Mouse (Mus musculus): ENCODE results near the gene Olfr724.
"Not testable (repeated sequence)": the region's sequence is repeated elsewhere in the genome, so short reads cannot be mapped to it uniquely, and the experiment has no call there.

The Olfr724 gene

GRCm38 (mm10) chr14:49963174-49963573 is at the start of gene Olfr724:
Gene Olfr724 (minus strand): TSS chr14:49963274.
- not testable (repeated sequence) for DNase-seq (ENCODE audit: low spot score in 2 of 2)

- DNase-seq (ENCODE audit: low spot score in 2 of 2) = no peak
Measured at GRCm38 (mm10) chr14:49955890-49956289, 7.2 kb downstream of the Olfr724 start.

- not testable (repeated sequence) for DNase-seq (ENCODE audit: low spot score in 2 of 2)
Measured at GRCm38 (mm10) chr14:49931687-49932086, 31.4 kb downstream of the Olfr724 start, which contains the start of gene Olfr723. Gene Olfr723 (minus strand): TSS chr14:49931787.
